Comparison of ENCODE assay signal across 8 mouse cellular contexts in the genomic region with DNA sequence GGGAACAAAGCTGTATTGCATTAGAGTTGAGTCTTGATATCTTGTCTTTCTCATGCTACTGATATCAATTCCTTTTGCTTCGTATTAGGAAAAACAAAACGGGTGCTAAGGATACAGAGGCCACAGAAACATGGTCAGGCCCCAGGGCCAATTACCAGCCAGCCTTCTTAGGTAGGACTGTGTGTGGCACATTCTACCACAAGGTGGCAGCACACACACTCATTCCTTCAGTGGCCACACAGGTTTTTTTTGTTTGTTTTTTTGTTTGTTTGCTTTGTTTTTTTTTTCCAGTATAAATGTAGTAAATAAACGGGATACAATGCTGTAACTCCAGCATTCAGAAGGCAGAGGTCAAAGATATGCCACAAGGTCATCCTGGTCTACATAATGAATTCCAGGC. TPM values are rescaled to one million over a fixed set of nuclear protein-coding genes. Genes with fewer than 3 reads are reported as not detected.
DNase-seq lines count a peak whose midpoint lies in the region; ATAC-seq and TF ChIP-seq lines count a peak whose summit lies in the region.

No protein-coding gene starts in this region.

- H3K9me3 ChIP-seq in hindbrain, postnatal 0 days (ENCODE audit: low read length) = no peaks in the 10 kb centered on the region

- H3K4me2 ChIP-seq in hindbrain, postnatal 0 days (ENCODE audit: low read depth, low read length) = no peak overlapping the region

- H3K4me3 ChIP-seq in gastrocnemius, adult 2 months = no peak overlapping the region
- no peak overlapping the region for H3K4me3 ChIP-seq in hindbrain, postnatal 0 days (ENCODE audit: low read length)

- no peaks in the 10 kb centered on the region for H3K4me1 ChIP-seq in hindbrain, postnatal 0 days (ENCODE audit: insufficient read depth, low read length)

- 0 out of 2 replicates have a peak, but pooled peaks have one; percentile 46 for ATAC-seq in hindbrain, postnatal 0 days

- no peak overlapping the region for H3K27ac ChIP-seq in gastrocnemius, adult 2 months
- no peak overlapping the region for H3K27ac ChIP-seq in hindbrain, postnatal 0 days

- DNase-seq in gastrocnemius, adult 2 months = peak; percentile 69
- DNase-seq in gastrocnemius, adult 8-10 months (ENCODE audit: low spot score in 2 of 2) = no peak
- peak; percentile 46 for DNase-seq in urinary bladder, postnatal 25 days (ENCODE audit: low spot score)
- DNase-seq in urinary bladder, postnatal 4 days (ENCODE audit: low spot score in 2 of 2) = no peak
- DNase-seq in embryo, embryonic 11.5 days (ENCODE audit: low read depth, low spot score) = peak; percentile 68
- DNase-seq in hindbrain, postnatal 0 days (ENCODE audit: low spot score) = peak; percentile 85
- DNase-seq in lung, postnatal 25 days (ENCODE audit: low spot score) = peak; percentile 50
- DNase-seq in spleen, postnatal 4 days (ENCODE audit: low spot score in 2 of 2) = peak; percentile 48 to 82

- WGBS in hindbrain, postnatal 0 days = 17% methylated on average over 3 of the region's 3 CpGs

- H3K36me3 ChIP-seq in hindbrain, postnatal 0 days (ENCODE audit: insufficient read depth, low read length) = no peaks in the 10 kb centered on the region

- intact Hi-C loops in gastrocnemius, adult 2 months (cut with DNase I) = loop anchor here (1.0 to 10.0 kb wide), 2 partner anchors 232 to 340 kb away; no protein-coding TSS in a partner anchor

- TF ChIP-seq CTCF in gastrocnemius, adult 2 months (IDR thresholded peaks at IDR 0.05) = peak; percentile 92
- peak; percentile 90 for TF ChIP-seq CTCF in hindbrain, postnatal 0 days (IDR thresholded peaks at IDR 0.05; ENCODE audit: low read depth)

- H3K9ac ChIP-seq in hindbrain, postnatal 0 days (replicated peaks; ENCODE audit: low read length) = no peak overlapping the region

- H3K27me3 ChIP-seq in hindbrain, postnatal 0 days (ENCODE audit: insufficient read depth, low read length) = no peaks in the 10 kb centered on the region

RNA-seq across cellular contexts. Expression of a gene that starts 7.2 kb away (rescaled TPM):
- total RNA-seq in gastrocnemius, adult 2 months (2021) = under 1 TPM; 0.81 to 0.89 TPM
- total RNA-seq in gastrocnemius, adult 8-10 months (2022) = 1 to 10 TPM in 1 of 4 experiments, under 1 TPM in 3; 0.58 to 1.1 (median 0.70) TPM
- 15.0 and 16.0 TPM in 2 replicates for total RNA-seq in hindbrain, postnatal 0 days (2014; rRNA removed)
- 29.4 and 29.5 TPM in 2 replicates for polyA plus RNA-seq in hindbrain, postnatal 0 days (2015; fragmentation: Nextera tagmentation; extraction: Ambion mirVana)

RNA-seq across cellular contexts. Expression of a gene that starts 43.0 kb away (rescaled TPM):
- 10 to 100 TPM; 17.4 to 23.7 TPM for total RNA-seq in gastrocnemius, adult 2 months (2021)
- 10 to 100 TPM; 24.1 to 35.7 (median 29.4) TPM for total RNA-seq in gastrocnemius, adult 8-10 months (2022)
- 125 and 137 TPM in 2 replicates for total RNA-seq in hindbrain, postnatal 0 days (2014; rRNA removed)
- 111 and 114 TPM in 2 replicates for polyA plus RNA-seq in hindbrain, postnatal 0 days (2015; fragmentation: Nextera tagmentation; extraction: Ambion mirVana)

RNA-seq across cellular contexts. Expression of a gene that starts 48.9 kb away (rescaled TPM):
- total RNA-seq in gastrocnemius, adult 2 months (2021) = 10 to 100 TPM; 29.5 to 35.1 TPM
- 10 to 100 TPM; 30.6 to 32.6 (median 31.4) TPM for total RNA-seq in gastrocnemius, adult 8-10 months (2022)
- total RNA-seq in hindbrain, postnatal 0 days (2014; rRNA removed) = 99.6 and 102 TPM in 2 replicates
- polyA plus RNA-seq in hindbrain, postnatal 0 days (2015; fragmentation: Nextera tagmentation; extraction: Ambion mirVana) = 172 and 175 TPM in 2 replicates

Comparison
In these comparisons a context has a peak if more than half of its experiments do, and no peak if none do; other contexts are left out.
1. DNase-seq: peak in gastrocnemius, adult 2 months (single experiment), urinary bladder, postnatal 25 days (single experiment), embryo, embryonic 11.5 days (single experiment), hindbrain, postnatal 0 days (single experiment), lung, postnatal 25 days (single experiment) and spleen, postnatal 4 days (2 of 2); none in gastrocnemius, adult 8-10 months (0 of 2) and urinary bladder, postnatal 4 days (0 of 2).